Mouse (Mus musculus) CH12.LX (cell line): ENCODE measurements around the gene Chil4.

Source experiments
- CTCF ChIP-seq, 2 experiments: IDR thresholded peaks in 1 of 2; conservative IDR thresholded peaks in 1 of 2; 2 replicates each; pipeline ENCODE4 v1.5.1; 2011 to 2012; ENCODE audit warnings: low read depth in 2 of 2, low read length in 2 of 2, improper control_type of control experiment in 1 of 2, inconsistent platforms in 1 of 2, mild to moderate bottlenecking in 1 of 2, moderate library complexity in 1 of 2
- ZNF384 ChIP-seq: IDR thresholded peaks from 2 replicates; pipeline ENCODE4 v1.6.1; 2012; ENCODE audit warnings: low read depth, low read length, improper control_type of control experiment, inconsistent platforms

GRCm38 (mm10) chr3:106171135-106171731 lies 48.1 kb downstream of the Chil4 start:
- TF ChIP-seq ZNF384 = no peak
- no peak for TF ChIP-seq CTCF (conservative IDR thresholded peaks at IDR 0.05 in 1 of 2, IDR thresholded peaks at IDR 0.05 in 1 of 2; ENCODE audit: low read depth in 2 of 2, low read length in 2 of 2)
